Mouse (Mus musculus) spleen, adult 2 months (tissue): ENCODE data around the gene Hist1h4h.

Source experiments
- CTCF ChIP-seq: fragments of 200-500 bp; IDR thresholded peaks from 2 replicates; pipeline ENCODE4 v1.5.1; 2011; ENCODE audit warnings: mild to moderate bottlenecking, inconsistent platforms; ENCODE audit not compliant: insufficient read depth, insufficient read length, insufficient replicate concordance; ENCODE audit errors: extremely low read depth
- POLR2A ChIP-seq: fragments of 200-500 bp; IDR thresholded peaks from 2 replicates; pipeline ENCODE4 v1.6.1; 2011; ENCODE audit warnings: low read depth, low read length, inconsistent platforms

DNA sequence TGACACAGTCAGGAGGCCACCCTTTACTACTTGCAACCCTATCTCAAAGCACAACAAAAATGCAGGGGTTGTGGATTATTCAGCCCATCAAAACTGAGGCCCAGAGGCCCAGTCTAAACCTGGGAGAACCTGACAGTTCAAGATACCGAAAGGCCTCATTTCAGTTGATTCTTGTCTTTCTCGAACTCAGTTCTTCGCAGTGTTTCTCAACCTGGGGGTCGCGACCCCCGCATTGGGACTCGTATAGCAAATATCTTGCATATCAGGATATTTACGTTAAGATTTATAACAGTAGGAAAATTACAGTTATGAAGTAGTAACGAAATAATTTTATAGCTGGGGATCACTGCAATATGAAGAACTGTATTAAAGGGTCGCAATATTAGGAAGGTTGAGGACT, 4.9 kb upstream of the Hist1h4h start:
- TF ChIP-seq CTCF: no peak
- no peak for TF ChIP-seq POLR2A
